Mouse (Mus musculus) embryonic stem cell, embryonic (primary cell): ENCODE results near the gene Traf6.

Experiments used
- CTCF ChIA-PET, 4 experiments: fragments of 300-600 bp in 2 of 4; fragments of 350-600 bp in 2 of 4; sonication (Branson Sonifier 250); formaldehyde crosslinking; loops; one replicate each; lab custom pipeline; 2022; ENCODE audit warnings: inconsistent platforms in 2 of 4; lab: Charles Lee
- POLR2A ChIA-PET, 4 experiments: fragments of 300-600 bp in 2 of 4; fragments of 350-600 bp in 2 of 4; sonication (Branson Sonifier 250); formaldehyde crosslinking; loops; one replicate each; lab custom pipeline; 2022; ENCODE audit warnings: antibody characterized with exemption in 4 of 4, inconsistent platforms in 1 of 4; lab: Charles Lee

Traf6 gene

GRCm38 (mm10) chr2:101684421-101684820 lies 6.2 kb downstream of the Traf6 start:
- POLR2A ChIA-PET: no interaction called here
- CTCF ChIA-PET: interaction anchor here in 1 of 4 experiments (0.6 kb wide), 1 partner anchor 21 kb away, joined by 7 read pairs; no protein-coding TSS in a partner anchor

- CTCF ChIA-PET: no interaction called here
- POLR2A ChIA-PET: no interaction called here
These were observed 9.8 kb downstream of the Traf6 start for GRCm38 (mm10) chr2:101688011-101688410.

GRCm38 (mm10) chr2:101690252-101690827 lies 12.1 kb downstream of the Traf6 start:
- ChIA-PET POLR2A (no interaction called here), CTCF (no interaction called here)

GRCm38 (mm10) chr2:101693043-101693442 lies 14.8 kb downstream of the Traf6 start:
- POLR2A ChIA-PET: interaction anchor here in 1 of 4 experiments (1.0 kb wide), 1 partner anchor 14 kb away, joined by 3 read pairs; no protein-coding TSS in a partner anchor
- CTCF ChIA-PET: interaction anchor here (0.7 to 2.0 kb wide), 10 partner anchors 15 to 355 kb away, joined by 3 to 6 read pairs (median 4); partner anchors contain the start of gene Traf6 (in 1 of the 4)

- CTCF ChIA-PET: interaction anchor here in 3 of 4 experiments (0.6 to 2.0 kb wide), 23 partner anchors 10 to 884 kb away, joined by 3 to 10 read pairs (median 3); partner anchors contain the start of gene Traf6 (in 1 of the 3)
- POLR2A ChIA-PET: interaction anchor here in 2 of 4 experiments (0.7 to 1.0 kb wide), 2 partner anchors 14 kb away, joined by 3 read pairs; no protein-coding TSS in a partner anchor
These were observed 15.5 kb downstream of the Traf6 start for GRCm38 (mm10) chr2:101693577-101694215.

DNA sequence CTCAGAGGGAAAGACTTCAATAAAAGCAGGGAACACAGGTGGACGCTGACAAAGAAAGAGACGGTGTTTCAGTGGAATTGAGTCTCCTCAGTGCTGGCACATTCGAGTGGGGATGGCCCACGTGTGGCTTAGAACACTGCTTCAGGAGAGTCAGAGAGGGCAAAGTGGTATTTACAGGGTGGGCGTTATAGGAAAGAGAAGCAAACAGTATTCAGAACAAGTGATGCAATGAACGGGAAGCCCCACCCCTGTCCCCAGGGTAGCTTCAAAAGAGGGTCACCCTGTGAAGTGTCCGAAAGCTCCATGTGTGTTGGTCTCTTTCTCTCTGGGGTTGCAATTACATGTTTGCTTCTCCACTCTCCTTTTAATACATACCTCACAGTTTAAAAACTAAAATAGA lies 17.4 kb downstream of the Traf6 start:
- CTCF ChIA-PET: interaction anchor here in 1 of 4 experiments (0.6 kb wide), 1 partner anchor 354 kb away, joined by 8 read pairs; no protein-coding TSS in a partner anchor

GRCm38 (mm10) chr2:101699284-101699683 lies 21.1 kb downstream of the Traf6 start:
- ChIA-PET POLR2A (no interaction called here), CTCF (interaction anchor here in 1 of 4 experiments (0.6 kb wide), 2 partner anchors 187 to 502 kb away, joined by 6 to 7 read pairs; partner anchors contain the start of gene Commd9)

More for the DNA sequence above, 17.4 kb downstream of the Traf6 start:
- POLR2A ChIA-PET: no interaction called here

DNA sequence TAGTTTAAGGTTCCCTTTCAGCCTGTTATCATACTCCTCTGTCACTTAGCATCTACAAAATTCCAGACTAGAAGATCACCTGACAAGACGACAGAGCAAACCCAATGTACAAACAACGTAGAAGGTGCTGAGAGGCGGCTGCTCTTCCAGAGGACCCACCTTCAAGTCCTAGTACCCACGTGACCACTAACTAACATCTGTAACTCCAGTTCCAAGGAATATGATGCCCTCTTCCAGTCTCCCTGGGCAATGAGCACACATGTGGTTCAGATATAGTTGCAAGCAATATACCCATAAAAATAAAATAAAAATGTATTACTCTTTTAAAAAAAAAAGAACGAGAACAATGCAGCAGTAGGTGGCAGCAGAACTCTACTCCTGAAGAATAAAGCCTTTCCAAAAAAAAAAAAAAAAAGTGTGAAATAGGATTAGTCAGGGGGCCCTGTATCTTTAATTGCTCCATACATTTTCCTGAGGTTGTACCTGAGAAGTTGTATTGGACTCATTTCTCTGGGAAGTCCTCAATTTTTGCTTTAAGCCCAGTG lies 27.8 kb downstream of the Traf6 start:
- CTCF ChIA-PET: interaction anchor here in 3 of 4 experiments (0.5 to 1.7 kb wide), 12 partner anchors 11 to 1701 kb away, joined by 3 to 10 read pairs (median 3); no protein-coding TSS in a partner anchor
- POLR2A ChIA-PET: interaction anchor here in 2 of 4 experiments (0.7 kb wide), 2 partner anchors 17 to 113 kb away, joined by 3 to 5 read pairs; no protein-coding TSS in a partner anchor

DNA sequence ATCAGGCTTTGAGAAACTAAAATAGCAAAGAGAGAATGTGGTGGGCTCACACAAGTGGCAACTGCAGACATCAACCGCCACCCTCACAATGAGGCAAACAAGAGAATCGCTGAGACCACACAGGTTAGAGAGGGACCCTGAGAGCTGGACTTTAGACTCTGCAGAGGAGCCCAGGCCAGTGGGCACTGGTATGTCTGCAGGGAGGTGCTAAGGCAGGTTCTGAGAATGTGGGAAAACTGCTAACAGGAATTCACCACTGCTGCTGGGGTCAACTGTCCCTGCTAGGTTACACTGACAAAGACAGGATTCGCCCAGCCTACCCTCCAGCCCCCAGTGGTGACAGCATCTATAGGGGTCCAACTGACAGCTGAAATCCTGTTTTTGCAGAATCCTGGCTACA lies 33.4 kb downstream of the Traf6 start:
- ChIA-PET CTCF (interaction anchor here in 1 of 4 experiments (0.6 kb wide), 1 partner anchor 24 kb away, joined by 4 read pairs; no protein-coding TSS in a partner anchor), POLR2A (interaction anchor here in 1 of 4 experiments (0.6 kb wide), 1 partner anchor 112 kb away, joined by 4 read pairs; no protein-coding TSS in a partner anchor)

GRCm38 (mm10) chr2:101715650-101716323 lies 37.6 kb downstream of the Traf6 start:
- ChIA-PET POLR2A (interaction anchor here in 3 of 4 experiments (0.6 to 0.8 kb wide), 3 partner anchors 51 to 100 kb away, joined by 3 to 4 read pairs (median 4); no protein-coding TSS in a partner anchor), CTCF (interaction anchor here (0.6 to 1.4 kb wide), 12 partner anchors 16 to 403 kb away, joined by 3 to 15 read pairs (median 3); no protein-coding TSS in a partner anchor)

GRCm38 (mm10) chr2:101717162-101717561 lies 38.9 kb downstream of the Traf6 start:
- ChIA-PET POLR2A (interaction anchor here in 1 of 4 experiments (0.8 to 1.1 kb wide), 2 partner anchors 65 to 132 kb away, joined by 3 read pairs; no protein-coding TSS in a partner anchor), CTCF (interaction anchor here in 1 of 4 experiments (1.0 to 1.6 kb wide), 2 partner anchors 9 to 10 kb away, joined by 4 to 5 read pairs; no protein-coding TSS in a partner anchor)

GRCm38 (mm10) chr2:101721835-101722234 lies 43.6 kb downstream of the Traf6 start:
- ChIA-PET POLR2A (interaction anchor here in 2 of 4 experiments (1.0 to 1.9 kb wide), 2 partner anchors 59 kb away, joined by 3 to 9 read pairs; no protein-coding TSS in a partner anchor), CTCF (no interaction called here)

DNA sequence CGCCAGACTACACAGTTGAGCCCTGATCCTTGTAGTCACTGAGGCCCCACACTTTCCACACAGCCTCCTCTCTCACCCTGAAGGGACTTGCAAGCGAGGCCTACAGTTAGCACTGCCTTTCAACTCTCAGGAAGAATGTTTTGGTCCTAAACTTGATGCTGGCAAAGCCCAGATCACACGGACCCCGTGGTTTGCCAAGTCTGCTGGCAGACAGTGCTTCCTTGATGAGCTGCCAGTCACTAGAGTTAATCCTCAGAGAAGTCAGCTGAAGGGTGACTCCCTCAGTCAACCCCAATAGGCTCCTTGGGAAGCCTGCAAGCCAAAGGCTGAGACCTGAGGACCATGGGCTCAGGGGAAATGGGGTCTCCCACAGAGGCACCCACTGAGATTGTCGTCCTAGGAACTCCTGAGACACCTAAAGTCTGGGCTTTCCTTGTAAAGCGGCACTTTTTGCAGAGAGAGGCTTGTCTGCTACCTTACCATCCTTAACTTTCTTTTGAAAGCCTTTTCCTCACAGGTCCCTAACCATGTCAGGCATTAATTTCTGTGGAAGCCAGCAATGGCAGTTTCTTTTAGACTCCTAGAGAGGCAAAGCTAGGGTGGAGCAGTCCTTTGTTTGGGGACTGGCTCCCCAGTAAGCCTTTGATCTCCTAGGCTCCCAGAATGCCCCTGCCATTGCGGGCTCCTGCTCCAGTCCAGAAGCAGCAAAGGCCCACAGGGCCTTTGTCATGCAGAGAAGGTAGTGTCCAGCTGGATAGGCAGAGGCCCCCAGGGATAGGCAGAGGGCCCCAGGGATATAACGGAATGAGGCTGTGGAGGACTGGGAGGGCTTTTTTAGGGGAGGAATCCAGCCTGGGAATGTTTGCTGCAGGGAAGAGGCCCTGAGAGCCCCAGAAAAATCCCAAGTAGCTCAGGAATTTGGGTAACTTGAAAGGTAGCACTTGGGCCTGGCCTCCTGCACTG lies 44.4 kb downstream of the Traf6 start:
- ChIA-PET CTCF (interaction anchor here in 3 of 4 experiments (0.6 to 1.3 kb wide), 10 partner anchors 29 to 206 kb away, joined by 3 to 4 read pairs (median 3); no protein-coding TSS in a partner anchor), POLR2A (interaction anchor here (0.5 to 1.9 kb wide), 12 partner anchors 11 to 293 kb away, joined by 3 to 9 read pairs (median 3); no protein-coding TSS in a partner anchor)

GRCm38 (mm10) chr2:101723333-101723881 lies 45.2 kb downstream of the Traf6 start:
- ChIA-PET POLR2A (interaction anchor here (0.6 to 1.9 kb wide), 11 partner anchors 10 to 218 kb away, joined by 3 to 9 read pairs (median 3); no protein-coding TSS in a partner anchor), CTCF (interaction anchor here in 3 of 4 experiments (0.6 to 1.3 kb wide), 8 partner anchors 30 to 205 kb away, joined by 3 to 4 read pairs (median 3); no protein-coding TSS in a partner anchor)

DNA sequence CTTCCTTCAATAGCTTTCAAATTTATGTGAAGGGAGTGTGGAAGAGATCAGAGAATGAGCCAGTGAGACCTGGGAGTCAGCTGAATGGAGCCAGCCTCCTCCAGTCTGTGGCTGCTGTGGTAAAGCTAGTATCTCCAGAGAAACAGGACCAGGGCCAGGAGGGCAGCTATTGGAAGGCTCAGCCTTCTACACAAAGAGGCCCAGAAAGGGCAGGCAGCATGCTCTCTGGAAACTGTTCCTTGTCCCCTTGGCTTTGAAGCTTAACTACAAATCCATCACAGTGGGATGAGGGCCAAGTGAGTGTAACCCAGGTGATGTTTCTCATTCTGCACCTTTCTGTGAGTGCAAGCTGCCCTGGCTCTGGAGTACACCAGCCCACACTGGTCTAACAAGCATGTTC lies 49.6 kb downstream of the Traf6 start:
- ChIA-PET POLR2A (no interaction called here), CTCF (interaction anchor here in 1 of 4 experiments (0.7 kb wide), 1 partner anchor 87 kb away, joined by 3 read pairs; no protein-coding TSS in a partner anchor)

DNA sequence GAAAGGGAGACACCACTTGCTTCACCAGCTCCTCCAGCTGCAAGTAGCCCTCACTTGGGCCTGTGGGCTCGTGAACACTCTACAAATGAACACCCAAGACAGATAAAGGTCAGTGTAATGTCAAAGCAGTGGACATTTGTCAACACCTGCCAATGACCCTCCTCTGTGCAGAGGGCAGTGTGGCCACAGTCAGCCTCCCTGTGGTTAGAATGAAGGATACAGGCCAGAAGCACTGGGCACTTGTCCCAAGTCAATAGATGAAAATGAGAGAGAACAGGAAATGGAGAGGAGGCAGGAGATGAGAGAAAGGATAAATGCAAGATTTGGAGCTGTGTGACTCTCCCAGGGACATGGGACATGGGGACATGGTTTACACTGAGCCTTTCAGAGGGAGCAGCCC lies 51.2 kb downstream of the Traf6 start:
- ChIA-PET CTCF (no interaction called here), POLR2A (no interaction called here)
